Mouse (Mus musculus) kidney, embryonic 16.5 days (tissue): ENCODE data around the gene Tubg1. TPM values are rescaled to one million over a fixed set of nuclear protein-coding genes. Genes with fewer than 3 reads are reported as not detected.

Experiments used
- ATAC-seq: fragments of 200-750 bp; cut with Nextera tagmentation; 2 replicates; pipeline ENCODE4 v1.8.0; 2017; ENCODE audit warnings: moderate TSS enrichment; ENCODE audit not compliant: low FRiP score, low TSS enrichment
- H3K27ac ChIP-seq: fragments of 300-500 bp; sonication (generic); 2 replicates; pipeline ENCODE4 v1.5.1; 2014; ENCODE audit warnings: low read length
- H3K27me3 ChIP-seq: fragments of 300-500 bp; sonication (generic); 2 replicates; pipeline ENCODE4 v1.6.1; 2014; ENCODE audit warnings: low read length, control low read depth, mixed read lengths; ENCODE audit not compliant: insufficient read depth
- H3K36me3 ChIP-seq: fragments of 300-500 bp; sonication (generic); 2 replicates; pipeline ENCODE4 v1.6.1; 2014; ENCODE audit warnings: low read length, control low read depth, mixed read lengths; ENCODE audit not compliant: insufficient read depth
- H3K4me1 ChIP-seq: fragments of 300-500 bp; sonication (generic); 2 replicates; pipeline ENCODE4 v1.6.1; 2014; ENCODE audit warnings: low read length, control low read depth, mixed read lengths; ENCODE audit not compliant: insufficient read depth
- H3K4me2 ChIP-seq: fragments of 300-500 bp; sonication (generic); replicated peaks from 2 replicates; pipeline ENCODE4 v1.6.1; 2014; ENCODE audit warnings: low read depth, low read length
- H3K4me3 ChIP-seq: fragments of 300-500 bp; sonication (generic); 2 replicates; pipeline ENCODE4 v1.5.1; 2014; ENCODE audit warnings: mild to moderate bottlenecking, low read length
- H3K9ac ChIP-seq: fragments of 300-500 bp; sonication (generic); replicated peaks from 2 replicates; pipeline ENCODE4 v1.6.1; 2014; ENCODE audit warnings: low read length
- H3K9me3 ChIP-seq: fragments of 300-500 bp; sonication (generic); 2 replicates; pipeline ENCODE4 v1.6.1; 2016; ENCODE audit warnings: low read length, control low read depth
- WGBS: fragments of 180-500 bp; shearing (Covaris S2); extraction: QIAGEN DNeasy Blood & Tissue Kit; methylation state at CpG from one replicate; pipeline ENCODE4 v1.1.7; 2014; 5-methylcytosine and 5-hydroxymethylcytosine counted together
- polyA plus RNA-seq: library from polyadenylated mRNA; unstranded; fragments of >200 nt; fragmentation: Nextera tagmentation; extraction: Ambion mirVana; gene quantifications from 2 replicates; pipeline ENCODE4 v1.2.1, GENCODE M21; 2015

Tubg1 gene
- polyA plus RNA-seq, 1 experiment from 2014 or later: 98.2 TPM

DNA sequence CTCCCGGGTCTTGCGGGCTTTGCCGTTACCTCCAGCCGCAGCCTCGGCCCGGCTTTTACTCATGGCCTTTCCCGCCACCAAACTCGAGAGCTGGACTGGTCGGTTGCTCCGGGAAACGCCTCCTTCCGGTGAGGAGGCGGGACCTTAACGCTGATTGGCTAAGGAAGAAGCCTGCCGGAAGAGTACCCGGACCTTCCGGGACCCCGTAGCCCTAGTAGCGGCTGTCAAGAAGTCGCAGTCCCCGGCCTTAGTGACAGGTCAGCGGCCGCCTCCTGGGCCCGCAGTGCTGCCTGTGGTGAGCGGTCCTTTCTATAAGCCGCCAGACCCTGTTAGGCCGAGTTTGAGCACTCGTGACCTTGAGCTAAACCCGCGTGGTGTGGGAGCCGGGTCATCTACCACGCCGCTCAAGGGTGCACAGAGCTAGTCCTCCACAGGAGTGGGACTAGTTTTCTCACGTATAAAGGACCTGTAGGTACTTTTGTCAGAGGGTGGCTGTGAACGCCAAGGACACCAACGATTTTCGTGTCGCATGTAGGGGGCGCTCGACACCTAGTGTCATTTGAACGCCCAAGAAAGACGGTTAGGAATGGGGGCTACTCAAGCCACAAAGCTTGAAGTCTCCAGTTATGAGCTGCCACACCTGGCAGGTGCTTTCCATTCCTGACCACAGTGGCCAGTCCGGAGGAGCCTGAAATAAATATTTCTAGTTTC is 24.3 kb upstream of the Tubg1 start, which contains the start of gene Psmc3ip:
Gene Psmc3ip (minus strand): TSS at position 123 of the 711 bp plus-strand sequence.
- Histone ChIP-seq H3K9ac (peak within 1 kb of the TSS; percentile 80), H3K27ac (peak within 1 kb of the TSS; percentile 94), H3K4me1 (peaks cover 13% of the 10 kb centered on the region), H3K4me3 (peak within 1 kb of the TSS; percentile 80), H3K9me3 (no peaks in the 10 kb centered on the region), H3K4me2 (peak within 1 kb of the TSS; percentile 92), H3K36me3 (peaks cover 64% of the 10 kb centered on the region), H3K27me3 (no peaks in the 10 kb centered on the region)
- peak; percentile 97 for ATAC-seq
- under 1% methylated on average over 43 of the region's 43 CpGs for WGBS

DNA sequence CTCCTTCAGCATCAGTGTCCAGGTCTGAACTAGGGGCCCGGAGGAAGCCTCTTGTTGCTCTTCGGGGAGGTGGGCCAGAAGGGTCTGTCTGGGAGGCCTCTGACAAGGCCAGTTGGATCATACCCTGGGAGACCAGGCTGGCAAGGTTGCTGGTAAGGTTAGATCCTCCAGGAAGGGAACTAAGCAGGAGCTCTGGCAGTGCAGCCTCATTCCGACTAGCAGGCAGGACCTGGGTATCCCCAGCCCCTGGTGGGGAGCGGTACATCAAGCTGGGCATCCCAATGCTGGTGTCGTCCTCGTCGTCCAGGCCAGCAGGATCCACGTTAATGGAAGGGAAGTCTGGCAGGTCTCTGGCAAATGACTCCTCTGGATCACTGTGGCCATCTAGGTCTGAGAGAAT is 21.5 kb upstream of the Tubg1 start:
- WGBS: 85% methylated on average over 8 of the region's 8 CpGs
- Histone ChIP-seq H3K4me2 (no peak overlapping the region), H3K9ac (no peak overlapping the region)

DNA sequence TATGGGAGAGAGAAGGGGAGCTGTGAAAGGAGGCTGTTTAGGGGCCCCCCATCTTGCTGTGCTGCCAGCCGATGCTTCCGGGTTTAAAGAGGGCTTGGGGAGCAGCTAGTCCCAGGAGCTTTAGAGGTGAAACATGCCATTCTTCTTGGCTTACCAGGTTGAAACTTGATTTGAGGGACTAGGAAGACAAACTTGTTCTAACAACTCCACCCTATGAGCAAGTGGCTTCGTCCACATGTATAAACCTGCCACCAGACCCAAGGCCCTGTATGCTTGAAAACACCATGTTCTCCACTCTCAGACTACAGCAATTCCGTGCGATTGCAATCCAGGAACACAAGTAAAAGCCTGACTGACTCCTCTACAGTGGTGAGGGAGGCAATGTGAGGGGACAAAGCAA is 16.7 kb upstream of the Tubg1 start:
- no peak for ATAC-seq

More for the DNA sequence above, 21.5 kb upstream of the Tubg1 start:
- no peaks in the 10 kb centered on the region for H3K27me3 ChIP-seq
- H3K9me3 ChIP-seq: no peaks in the 10 kb centered on the region
- H3K27ac ChIP-seq: no peak overlapping the region
- no peak for ATAC-seq
- H3K36me3 ChIP-seq: peaks cover 59% of the 10 kb centered on the region
- H3K4me3 ChIP-seq: no peak overlapping the region
- H3K4me1 ChIP-seq: peaks cover 13% of the 10 kb centered on the region

DNA sequence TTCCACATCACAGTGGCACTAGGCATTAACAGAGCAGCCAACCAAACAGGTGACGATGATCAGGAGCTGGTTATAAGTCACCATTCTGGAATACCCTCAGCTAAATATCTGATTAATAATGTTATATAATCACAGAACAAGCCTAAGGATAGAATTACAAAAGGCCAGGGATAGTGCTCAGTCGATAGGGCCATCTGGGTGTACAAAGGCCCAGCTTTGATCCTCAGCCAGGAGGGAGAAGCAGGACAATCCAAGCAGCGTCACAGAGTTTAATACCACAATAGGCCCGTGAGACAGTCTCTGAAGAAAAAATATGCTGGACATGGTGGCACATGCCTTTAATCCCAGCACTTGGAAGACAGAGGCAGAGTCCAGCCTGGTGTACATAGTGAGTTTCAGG is 10.4 kb upstream of the Tubg1 start:
- Histone ChIP-seq H3K27me3 (no peaks in the 10 kb centered on the region), H3K4me2 (no peak overlapping the region), H3K36me3 (peaks cover 7% of the 10 kb centered on the region; the same call in 1 of the 2 replicates), H3K4me1 (no peaks in the 10 kb centered on the region), H3K4me3 (no peak overlapping the region), H3K27ac (no peak overlapping the region), H3K9ac (no peak overlapping the region), H3K9me3 (no peaks in the 10 kb centered on the region)
- 85% methylated on average over 4 of the region's 4 CpGs for WGBS
- ATAC-seq: no peak

More for the DNA sequence above, 16.7 kb upstream of the Tubg1 start:
- Histone ChIP-seq H3K9me3 (no peaks in the 10 kb centered on the region), H3K27me3 (no peaks in the 10 kb centered on the region), H3K4me2 (no peak overlapping the region), H3K27ac (no peak overlapping the region), H3K4me3 (no peak overlapping the region), H3K4me1 (no peaks in the 10 kb centered on the region), H3K36me3 (peaks cover 55% of the 10 kb centered on the region), H3K9ac (no peak overlapping the region)
- WGBS: 91% methylated on average over 5 of the region's 5 CpGs

DNA sequence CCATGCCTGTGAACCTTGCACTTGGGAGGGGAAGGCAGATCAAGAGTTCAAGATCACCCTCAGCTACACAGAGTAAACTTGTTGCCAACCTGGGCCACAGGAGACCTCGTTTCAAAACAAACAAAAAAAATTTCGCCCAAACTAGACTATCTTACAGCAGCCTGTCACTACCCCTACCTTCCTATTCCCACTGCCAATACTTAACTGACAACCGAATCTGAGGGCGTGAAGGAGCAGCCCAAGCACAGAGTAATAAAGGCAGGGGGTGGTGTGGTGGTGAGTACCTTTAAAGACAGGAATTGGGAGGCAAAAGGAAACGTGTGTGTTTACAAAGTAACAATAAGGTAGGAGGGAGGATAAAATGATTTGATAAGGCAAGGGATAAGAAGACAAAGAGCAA is 9.0 kb upstream of the Tubg1 start:
- Histone ChIP-seq H3K27me3 (no peaks in the 10 kb centered on the region), H3K36me3 (no peaks in the 10 kb centered on the region), H3K9ac (no peak overlapping the region), H3K9me3 (no peaks in the 10 kb centered on the region), H3K4me3 (no peak overlapping the region), H3K4me1 (peaks cover 4% of the 10 kb centered on the region; the same call in 1 of the 2 replicates), H3K4me2 (no peak overlapping the region), H3K27ac (no peak overlapping the region)
- no peak for ATAC-seq
- WGBS: 49% methylated on average over 5 of the region's 5 CpGs

DNA sequence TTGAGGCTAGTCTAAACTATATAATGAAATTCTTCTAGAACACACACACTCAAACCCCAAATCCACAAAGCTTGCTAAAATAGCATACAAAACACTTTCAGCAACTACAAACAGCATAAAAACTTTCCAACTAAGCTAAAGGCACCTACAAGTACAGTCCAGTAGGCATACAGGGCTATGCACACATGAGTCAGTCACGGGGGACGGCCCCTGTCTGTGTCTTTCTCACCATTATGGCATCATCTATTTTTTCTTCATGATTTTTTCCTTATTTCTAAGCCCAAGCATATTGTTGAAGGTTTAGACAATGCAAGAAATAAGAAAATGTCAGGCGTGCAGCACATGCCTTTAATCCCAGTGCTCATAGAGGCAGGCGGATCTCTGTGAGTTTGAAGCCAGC is 8.6 kb upstream of the Tubg1 start:
- Histone ChIP-seq H3K9ac (no peak overlapping the region), H3K36me3 (no peaks in the 10 kb centered on the region), H3K27ac (no peak overlapping the region), H3K4me2 (no peak overlapping the region), H3K4me3 (no peak overlapping the region), H3K4me1 (peaks cover 8% of the 10 kb centered on the region; the same call in 1 of the 2 replicates), H3K27me3 (no peaks in the 10 kb centered on the region), H3K9me3 (no peaks in the 10 kb centered on the region)
- no peak for ATAC-seq
- WGBS: 87% methylated on average over 4 of the region's 4 CpGs

DNA sequence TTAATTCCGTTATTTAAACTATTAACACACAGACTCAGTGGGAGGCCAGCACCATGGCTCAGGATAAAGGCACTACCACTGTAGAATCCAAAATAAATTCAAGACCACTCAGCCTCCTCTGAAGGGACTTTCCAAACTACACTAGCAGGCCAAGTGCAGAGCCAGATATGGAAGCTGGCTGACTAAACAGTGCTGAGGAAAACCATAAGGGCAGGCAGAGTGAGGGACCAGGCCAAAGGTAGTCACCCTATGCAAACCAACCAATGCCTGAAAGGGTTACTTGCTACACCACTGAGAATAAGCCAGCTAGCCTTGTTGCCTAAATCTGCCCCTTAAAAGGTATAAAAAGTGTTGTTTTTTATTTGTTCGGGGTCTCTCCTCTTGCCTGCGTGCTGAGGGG is 7.6 kb upstream of the Tubg1 start:
- WGBS: 86% methylated on average over 3 of the region's 3 CpGs
- H3K4me2 ChIP-seq: no peak overlapping the region
- H3K36me3 ChIP-seq: no peaks in the 10 kb centered on the region
- no peak for ATAC-seq
- H3K27ac ChIP-seq: no peak overlapping the region
- H3K4me3 ChIP-seq: no peak overlapping the region
- no peaks in the 10 kb centered on the region for H3K9me3 ChIP-seq
- no peaks in the 10 kb centered on the region for H3K27me3 ChIP-seq
- no peak overlapping the region for H3K9ac ChIP-seq
- H3K4me1 ChIP-seq: peaks cover 14% of the 10 kb centered on the region; the same call in 1 of the 2 replicates

DNA sequence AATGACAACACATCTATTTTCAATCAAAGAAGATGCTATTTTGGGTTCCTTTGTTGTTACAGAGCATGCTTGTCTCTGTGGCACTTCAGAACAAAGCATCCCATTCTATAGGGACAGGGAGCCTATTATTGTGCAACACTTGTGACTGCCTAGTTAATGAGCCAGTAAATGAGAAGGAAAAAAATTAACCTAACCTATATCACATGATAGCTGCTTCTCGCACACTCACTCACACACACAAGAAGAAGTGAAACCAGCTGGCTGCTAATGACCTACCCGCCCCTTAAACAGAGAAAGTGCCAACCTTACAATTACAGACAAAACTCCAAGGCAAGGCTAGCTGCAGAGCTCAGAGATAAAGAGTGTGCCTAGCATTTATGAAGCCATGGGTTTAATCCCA is 4.2 kb upstream of the Tubg1 start:
- H3K36me3 ChIP-seq: no peaks in the 10 kb centered on the region
- 43% methylated on average over 2 of the region's 2 CpGs for WGBS
- H3K4me3 ChIP-seq: no peak overlapping the region
- peak overlapping the region; percentile 65 for H3K27ac ChIP-seq
- H3K4me2 ChIP-seq: no peak overlapping the region
- H3K9me3 ChIP-seq: no peaks in the 10 kb centered on the region
- ATAC-seq: no peak
- H3K27me3 ChIP-seq: no peaks in the 10 kb centered on the region
- no peak overlapping the region for H3K9ac ChIP-seq
- peaks cover 31% of the 10 kb centered on the region for H3K4me1 ChIP-seq

DNA sequence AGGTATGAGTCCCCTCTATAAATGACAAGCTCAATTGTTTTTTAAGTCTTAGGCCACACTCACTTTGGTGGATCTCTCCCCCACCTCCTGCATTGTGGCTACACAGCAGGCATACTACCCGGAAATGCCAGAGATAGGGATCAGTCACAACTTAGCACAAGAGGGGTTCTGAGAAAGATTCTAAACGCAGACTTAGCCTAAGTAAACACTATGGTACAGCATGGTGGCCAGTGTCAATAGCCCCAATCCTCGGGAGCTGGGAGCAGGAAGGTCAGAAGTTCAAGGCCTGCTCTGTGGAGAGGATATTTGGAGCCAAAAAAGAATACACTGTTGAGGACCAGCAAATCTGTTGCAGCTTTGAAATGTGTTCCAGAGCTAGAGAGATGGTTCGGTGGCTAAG is 1.6 kb upstream of the Tubg1 start:
- Histone ChIP-seq H3K36me3 (peaks cover 7% of the 10 kb centered on the region; the same call in 1 of the 2 replicates), H3K4me1 (peaks cover 41% of the 10 kb centered on the region), H3K9me3 (no peaks in the 10 kb centered on the region), H3K27me3 (no peaks in the 10 kb centered on the region), H3K4me3 (peak overlapping the region; percentile 96), H3K9ac (peak overlapping the region; percentile 94), H3K4me2 (peak overlapping the region; percentile 87), H3K27ac (no peak overlapping the region; the same call in 1 of the 2 replicates)
- ATAC-seq: no peak
- 27% methylated on average over 4 of the region's 4 CpGs for WGBS

DNA sequence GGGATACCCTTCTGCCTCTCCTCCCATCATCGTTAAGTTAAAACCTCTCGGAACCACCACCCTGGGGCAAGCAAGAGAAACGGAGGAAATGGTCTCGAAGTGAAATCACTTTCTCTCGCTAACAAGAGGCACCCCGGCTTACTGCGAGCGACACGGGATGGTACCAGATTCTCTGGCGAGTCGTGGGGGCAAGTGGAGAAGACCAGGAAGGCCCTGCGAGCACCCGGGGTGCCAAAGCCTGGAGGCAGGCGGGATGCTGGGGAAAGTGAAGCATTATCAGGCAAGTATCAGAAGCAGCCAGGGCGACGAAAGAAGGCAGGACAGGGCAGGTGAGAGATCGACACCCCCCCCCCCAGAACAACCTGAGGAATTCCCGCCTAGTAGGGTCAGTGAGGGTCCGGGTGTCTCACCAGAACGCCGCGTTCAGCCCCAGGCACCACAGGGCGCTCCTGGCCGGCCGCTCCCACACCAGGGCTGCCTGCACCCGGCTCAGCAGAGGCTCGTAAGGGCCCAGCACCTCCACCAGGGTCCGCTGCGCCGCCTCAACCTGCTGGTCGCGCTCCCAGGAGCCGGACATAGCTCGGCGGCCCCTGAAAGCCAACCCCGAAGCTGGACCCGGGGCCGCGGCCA is 492 bp upstream of the Tubg1 start:
- peak overlapping the region; percentile 96 for H3K4me3 ChIP-seq
- no peaks in the 10 kb centered on the region for H3K27me3 ChIP-seq
- H3K36me3 ChIP-seq: peaks cover 16% of the 10 kb centered on the region; the same call in 1 of the 2 replicates
- H3K4me2 ChIP-seq: peak overlapping the region; percentile 87
- peak; percentile 79; the same call in 1 of the 2 replicates for ATAC-seq
- H3K4me1 ChIP-seq: peaks cover 41% of the 10 kb centered on the region
- H3K27ac ChIP-seq: peak overlapping the region; percentile 92
- WGBS: under 1% methylated on average over 39 of the region's 39 CpGs
- H3K9me3 ChIP-seq: no peaks in the 10 kb centered on the region
- H3K9ac ChIP-seq: peak overlapping the region; percentile 94
